Mouse (Mus musculus): ENCODE measurements at regions not wholly inside any gene's neighbourhood (a gene's known extent, or its start where the extent isn't known, plus 50 kb on each side); places are given as distances from the start of the nearest gene placed in this dataset.

- no peak overlapping the region for H3K4me2 ChIP-seq
- no peak overlapping the region for H3K27ac ChIP-seq (replicated peaks)
- H3K4me1 ChIP-seq, result no peaks in the 10 kb centered on the region
- ATAC-seq (ENCODE audit: low FRiP score), result no peak
- no peaks in the 10 kb centered on the region for H3K27me3 ChIP-seq (replicated peaks)
- no peaks in the 10 kb centered on the region for H3K9me3 ChIP-seq (replicated peaks)
- no peak overlapping the region for H3K9ac ChIP-seq (replicated peaks)
- no peak overlapping the region for H3K4me3 ChIP-seq (replicated peaks)
- no peaks in the 10 kb centered on the region for H3K36me3 ChIP-seq
- 78% methylated on average over 3 of the region's 3 CpGs for WGBS
Measured at GRCm38 (mm10) chr9:85475214-85475613, 148.1 kb upstream of the Tent5a start.

- no peaks in the 10 kb centered on the region for H3K4me1 ChIP-seq
- no peak overlapping the region for H3K9ac ChIP-seq (replicated peaks)
- ATAC-seq (ENCODE audit: low FRiP score), result no peak
- no peaks in the 10 kb centered on the region for H3K27me3 ChIP-seq (replicated peaks)
- no peak overlapping the region for H3K4me3 ChIP-seq (replicated peaks)
- no peak overlapping the region for H3K27ac ChIP-seq (replicated peaks)
- WGBS, result 81% methylated on average over 8 of the region's 8 CpGs
- H3K4me2 ChIP-seq, result no peak overlapping the region
- no peaks in the 10 kb centered on the region for H3K9me3 ChIP-seq (replicated peaks)
- no peaks in the 10 kb centered on the region for H3K36me3 ChIP-seq
Measured at GRCm38 (mm10) chr9:85470264-85470821, 143.2 kb upstream of the Tent5a start.

GRCm38 (mm10) chr9:85469288-85469687 is 142.1 kb upstream of the Tent5a start:
- Histone ChIP-seq H3K27ac (replicated peaks) (no peak overlapping the region), H3K9me3 (replicated peaks) (no peaks in the 10 kb centered on the region), H3K4me3 (replicated peaks) (no peak overlapping the region), H3K27me3 (replicated peaks) (no peaks in the 10 kb centered on the region), H3K9ac (replicated peaks) (no peak overlapping the region), H3K4me1 (no peaks in the 10 kb centered on the region), H3K4me2 (no peak overlapping the region), H3K36me3 (no peaks in the 10 kb centered on the region)
- 75% methylated on average over 3 of the region's 3 CpGs for WGBS
- ATAC-seq (ENCODE audit: low FRiP score), result no peak

- no peaks in the 10 kb centered on the region for H3K36me3 ChIP-seq
- no peak overlapping the region for H3K4me2 ChIP-seq
- ATAC-seq (ENCODE audit: low FRiP score), result no peak
- H3K9me3 ChIP-seq (replicated peaks), result no peaks in the 10 kb centered on the region
- H3K9ac ChIP-seq (replicated peaks), result no peak overlapping the region
- no peaks in the 10 kb centered on the region for H3K4me1 ChIP-seq
- no peak overlapping the region for H3K27ac ChIP-seq (replicated peaks)
- no peaks in the 10 kb centered on the region for H3K27me3 ChIP-seq (replicated peaks)
- WGBS, result 86% methylated on average over 5 of the region's 5 CpGs
- no peak overlapping the region for H3K4me3 ChIP-seq (replicated peaks)
Measured at GRCm38 (mm10) chr9:85466671-85467070, 139.5 kb upstream of the Tent5a start.

- no peak overlapping the region for H3K9ac ChIP-seq (replicated peaks)
- H3K4me2 ChIP-seq, result no peak overlapping the region
- ATAC-seq (ENCODE audit: low FRiP score), result no peak
- H3K9me3 ChIP-seq (replicated peaks), result no peaks in the 10 kb centered on the region
- no peaks in the 10 kb centered on the region for H3K36me3 ChIP-seq
- no peaks in the 10 kb centered on the region for H3K27me3 ChIP-seq (replicated peaks)
- H3K4me3 ChIP-seq (replicated peaks), result no peak overlapping the region
- 92% methylated on average over 3 of the region's 3 CpGs for WGBS
- H3K27ac ChIP-seq (replicated peaks), result no peak overlapping the region
- H3K4me1 ChIP-seq, result no peaks in the 10 kb centered on the region
Measured at GRCm38 (mm10) chr9:85459062-85459805, 132.1 kb upstream of the Tent5a start.

GRCm38 (mm10) chr9:85458356-85458755 is 131.2 kb upstream of the Tent5a start:
- Histone ChIP-seq H3K36me3 (no peaks in the 10 kb centered on the region), H3K4me3 (replicated peaks) (no peak overlapping the region), H3K27me3 (replicated peaks) (no peaks in the 10 kb centered on the region), H3K27ac (replicated peaks) (no peak overlapping the region), H3K9me3 (replicated peaks) (no peaks in the 10 kb centered on the region), H3K4me1 (no peaks in the 10 kb centered on the region), H3K4me2 (no peak overlapping the region), H3K9ac (replicated peaks) (no peak overlapping the region)
- WGBS, result 88% methylated on average over 2 of the region's 2 CpGs
- no peak for ATAC-seq (ENCODE audit: low FRiP score)

GRCm38 (mm10) chr9:85457400-85457799 is 130.3 kb upstream of the Tent5a start:
- H3K36me3 ChIP-seq, result no peaks in the 10 kb centered on the region
- H3K27me3 ChIP-seq (replicated peaks), result no peaks in the 10 kb centered on the region
- H3K9me3 ChIP-seq (replicated peaks), result no peaks in the 10 kb centered on the region
- 68% methylated on average over 5 of the region's 5 CpGs for WGBS
- H3K4me3 ChIP-seq (replicated peaks), result no peak overlapping the region
- H3K27ac ChIP-seq (replicated peaks), result no peak overlapping the region
- no peak for ATAC-seq (ENCODE audit: low FRiP score)
- no peaks in the 10 kb centered on the region for H3K4me1 ChIP-seq
- H3K4me2 ChIP-seq, result no peak overlapping the region
- H3K9ac ChIP-seq (replicated peaks), result no peak overlapping the region

GRCm38 (mm10) chr9:85455382-85455781 is 128.2 kb upstream of the Tent5a start:
- Histone ChIP-seq H3K27ac (replicated peaks) (no peak overlapping the region), H3K4me3 (replicated peaks) (no peak overlapping the region), H3K27me3 (replicated peaks) (no peaks in the 10 kb centered on the region), H3K36me3 (no peaks in the 10 kb centered on the region), H3K9me3 (replicated peaks) (no peaks in the 10 kb centered on the region), H3K4me2 (no peak overlapping the region), H3K9ac (replicated peaks) (no peak overlapping the region), H3K4me1 (no peaks in the 10 kb centered on the region)
- 88% methylated on average over 4 of the region's 4 CpGs for WGBS
- ATAC-seq (ENCODE audit: low FRiP score), result no peak

- H3K4me1 ChIP-seq, result no peaks in the 10 kb centered on the region
- ATAC-seq (ENCODE audit: low FRiP score), result no peak
- H3K36me3 ChIP-seq, result no peaks in the 10 kb centered on the region
- no peaks in the 10 kb centered on the region for H3K9me3 ChIP-seq (replicated peaks)
- no peaks in the 10 kb centered on the region for H3K27me3 ChIP-seq (replicated peaks)
- 80% methylated on average over 8 of the region's 8 CpGs for WGBS
- no peak overlapping the region for H3K9ac ChIP-seq (replicated peaks)
- no peak overlapping the region for H3K27ac ChIP-seq (replicated peaks)
- no peak overlapping the region for H3K4me2 ChIP-seq
- no peak overlapping the region for H3K4me3 ChIP-seq (replicated peaks)
Measured at GRCm38 (mm10) chr9:85452196-85452857, 125.2 kb upstream of the Tent5a start.

GRCm38 (mm10) chr9:85451349-85451748 is 124.2 kb upstream of the Tent5a start:
- no peaks in the 10 kb centered on the region for H3K9me3 ChIP-seq (replicated peaks)
- H3K4me3 ChIP-seq (replicated peaks), result no peak overlapping the region
- H3K4me1 ChIP-seq, result no peaks in the 10 kb centered on the region
- no peak overlapping the region for H3K27ac ChIP-seq (replicated peaks)
- no peak overlapping the region for H3K4me2 ChIP-seq
- no peak overlapping the region for H3K9ac ChIP-seq (replicated peaks)
- 89% methylated on average over 5 of the region's 5 CpGs for WGBS
- no peak for ATAC-seq (ENCODE audit: low FRiP score)
- H3K36me3 ChIP-seq, result no peaks in the 10 kb centered on the region
- no peaks in the 10 kb centered on the region for H3K27me3 ChIP-seq (replicated peaks)

GRCm38 (mm10) chr9:85450877-85451276 is 123.7 kb upstream of the Tent5a start:
- H3K27ac ChIP-seq (replicated peaks), result no peak overlapping the region
- H3K36me3 ChIP-seq, result no peaks in the 10 kb centered on the region
- H3K27me3 ChIP-seq (replicated peaks), result no peaks in the 10 kb centered on the region
- no peaks in the 10 kb centered on the region for H3K4me1 ChIP-seq
- H3K9me3 ChIP-seq (replicated peaks), result no peaks in the 10 kb centered on the region
- no peak overlapping the region for H3K9ac ChIP-seq (replicated peaks)
- no peak overlapping the region for H3K4me2 ChIP-seq
- no peak for ATAC-seq (ENCODE audit: low FRiP score)
- H3K4me3 ChIP-seq (replicated peaks), result no peak overlapping the region

GRCm38 (mm10) chr9:85449493-85449892 is 122.3 kb upstream of the Tent5a start:
- Histone ChIP-seq H3K4me3 (replicated peaks) (no peak overlapping the region), H3K9me3 (replicated peaks) (no peaks in the 10 kb centered on the region), H3K9ac (replicated peaks) (no peak overlapping the region), H3K27me3 (replicated peaks) (no peaks in the 10 kb centered on the region), H3K27ac (replicated peaks) (no peak overlapping the region), H3K36me3 (no peaks in the 10 kb centered on the region), H3K4me2 (no peak overlapping the region), H3K4me1 (no peaks in the 10 kb centered on the region)
- ATAC-seq (ENCODE audit: low FRiP score), result no peak
- 85% methylated on average over 2 of the region's 2 CpGs for WGBS
